Mouse (Mus musculus) heart, postnatal 25 days (tissue): ENCODE measurements around the gene Pitpnm3. TPM values are rescaled to one million over a fixed set of nuclear protein-coding genes. Genes with fewer than 3 reads are reported as not detected.

Experiments used
- DNase-seq: peaks from one replicate; pipeline ENCODE4 v3.0.0; 2022; ENCODE audit warnings: low spot score
- intact Hi-C: fragments of 180-260 bp; cut with DNase I; formaldehyde crosslinking; loops from one replicate; pipeline ENCODE4 v1.15.1; 2025
- total RNA-seq, 2 experiments: library from RNA; stranded (reverse); gene quantifications; 2 replicates each; pipeline ENCODE4 v1.2.3; 2021

The Pitpnm3 gene
- total RNA-seq, 2 experiments from 2014 or later = 1.6 to 1.8 TPM

DNA sequence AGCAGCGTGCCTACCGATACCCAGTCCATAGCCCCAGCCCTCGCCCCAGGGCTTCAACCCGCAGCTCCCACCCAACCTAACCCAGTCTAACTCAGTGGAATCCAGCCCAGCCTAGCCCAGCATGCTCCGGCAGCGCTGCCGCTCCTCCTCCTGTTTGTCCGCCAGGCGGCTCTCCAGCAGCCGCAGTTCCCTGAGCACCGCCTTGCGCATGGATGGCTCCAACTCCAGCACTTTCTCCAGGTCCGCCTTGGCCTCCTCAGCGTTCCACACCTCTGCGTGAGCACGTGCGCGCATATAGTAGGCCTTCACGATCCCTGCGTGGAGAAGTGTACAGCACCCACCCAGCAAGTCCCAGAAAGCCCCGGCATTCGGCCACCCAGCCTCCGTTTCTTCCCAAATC is 106.4 kb downstream of the Pitpnm3 start:
- intact Hi-C loops = loop anchor here (10.0 kb wide), 1 partner anchor 164 kb away; no protein-coding TSS in a partner anchor

DNA sequence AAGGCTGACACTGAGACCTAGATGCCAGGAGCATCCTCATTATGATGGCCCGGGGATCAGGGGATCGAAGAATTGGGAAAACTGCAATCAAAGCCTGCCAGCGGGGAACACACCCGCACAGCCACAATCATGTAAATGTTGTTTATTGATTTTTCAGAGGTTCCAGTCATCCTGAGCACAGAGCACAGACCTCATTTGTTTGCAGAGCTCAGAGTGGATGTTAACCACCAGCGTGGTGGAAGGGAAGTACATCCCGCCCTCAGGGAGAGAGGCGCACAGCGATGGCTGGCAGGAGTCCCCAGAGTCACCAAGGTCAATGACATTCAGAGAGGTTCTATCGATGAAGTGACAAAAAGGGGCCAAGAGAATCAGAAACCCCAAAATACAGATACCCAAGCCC is 107.7 kb downstream of the Pitpnm3 start:
- DNase-seq = no peak
- intact Hi-C loops = loop anchor here (10.0 kb wide), 1 partner anchor 163 kb away; no protein-coding TSS in a partner anchor

More for the DNA sequence above, 106.4 kb downstream of the Pitpnm3 start:
- DNase-seq = no peak

DNA sequence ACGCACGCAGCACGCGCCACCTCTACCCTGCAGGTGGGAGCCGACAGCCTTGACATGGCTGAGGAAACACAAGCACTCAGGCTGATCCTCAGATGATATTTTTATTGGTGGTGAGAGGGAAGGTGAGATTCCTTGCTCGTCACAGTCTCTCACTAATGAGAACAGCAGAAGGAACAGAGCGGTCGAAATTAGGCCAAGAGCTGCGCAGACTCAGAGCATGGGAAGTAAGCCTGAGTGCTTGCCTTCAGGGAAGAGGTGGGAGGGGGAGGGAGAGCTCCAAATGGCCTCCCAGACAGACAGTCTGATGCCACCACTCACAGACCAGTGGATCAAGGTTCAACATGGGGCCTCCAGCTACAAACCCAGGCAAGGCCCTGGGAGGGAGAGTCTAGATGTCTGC is 109.1 kb downstream of the Pitpnm3 start:
- no peak for DNase-seq
- intact Hi-C loops = loop anchor here (10.0 kb wide), 1 partner anchor 162 kb away; no protein-coding TSS in a partner anchor

DNA sequence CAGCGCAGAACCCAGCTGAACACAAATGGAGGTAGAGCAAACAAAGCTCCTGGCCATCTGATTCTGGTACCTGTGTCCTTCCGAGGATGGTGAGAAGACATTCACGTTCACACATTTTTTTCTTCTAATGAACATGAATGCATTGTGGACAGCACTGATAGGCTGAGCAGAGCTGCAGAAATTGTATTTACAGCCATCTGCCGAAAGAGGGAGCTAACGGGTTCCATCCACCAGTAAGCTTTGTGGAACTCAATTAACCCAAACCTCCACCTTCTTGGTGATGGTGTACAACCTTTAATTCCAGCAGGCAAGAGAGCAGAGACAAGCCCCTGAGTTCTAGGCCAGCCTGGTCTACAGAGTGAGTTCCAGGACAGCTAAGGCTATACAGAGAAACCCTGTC is 109.7 kb downstream of the Pitpnm3 start:
- no peak for DNase-seq
- intact Hi-C loops = loop anchor here (2.0 to 10.0 kb wide), 2 partner anchors 161 to 681 kb away; no protein-coding TSS in a partner anchor

- intact Hi-C loops = loop anchor here (1.0 to 10.0 kb wide), 4 partner anchors 33 to 679 kb away; no protein-coding TSS in a partner anchor
- DNase-seq = no peak
Observed at GRCm38 (mm10) chr11:72024193-72024781, 111.3 kb downstream of the Pitpnm3 start.

GRCm38 (mm10) chr11:72023581-72023980 is 112.0 kb downstream of the Pitpnm3 start:
- intact Hi-C loops = loop anchor here (5.0 to 10.0 kb wide), 2 partner anchors 159 to 351 kb away; no protein-coding TSS in a partner anchor
- DNase-seq = no peak

GRCm38 (mm10) chr11:72022827-72023226 is 112.8 kb downstream of the Pitpnm3 start:
- no peak for DNase-seq
- intact Hi-C loops = loop anchor here (5.0 to 10.0 kb wide), 2 partner anchors 158 to 351 kb away; no protein-coding TSS in a partner anchor

DNA sequence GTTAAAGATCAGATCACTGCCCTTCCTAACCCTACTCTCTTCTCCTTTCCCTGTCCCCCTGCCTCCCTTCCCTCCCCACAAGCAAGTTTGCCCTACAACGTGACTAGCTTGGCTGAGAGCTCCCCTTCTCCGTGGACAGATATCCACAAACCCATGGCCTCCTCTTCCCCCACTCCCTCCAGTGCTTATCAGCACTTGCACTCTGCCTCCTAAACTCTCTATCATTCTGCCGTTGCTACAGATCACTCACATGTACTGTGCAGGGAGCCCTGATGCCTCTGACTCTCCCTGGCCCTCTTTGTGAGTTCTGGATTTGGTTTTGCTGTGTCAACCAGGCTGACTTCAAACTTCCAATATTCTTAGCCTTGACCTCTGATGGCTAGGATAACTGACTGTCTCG is 114.6 kb downstream of the Pitpnm3 start:
- DNase-seq = no peak
- intact Hi-C loops = loop anchor here (5.0 to 10.0 kb wide), 2 partner anchors 156 to 349 kb away; no protein-coding TSS in a partner anchor

GRCm38 (mm10) chr11:72017253-72017601 is 118.4 kb downstream of the Pitpnm3 start:
- intact Hi-C loops = no loop called here

GRCm38 (mm10) chr11:72016518-72017252 is 118.9 kb downstream of the Pitpnm3 start:
- no peak for DNase-seq
- intact Hi-C loops = no loop called here

More at GRCm38 (mm10) chr11:72017253-72017601, 118.4 kb downstream of the Pitpnm3 start:
- DNase-seq = no peak

- intact Hi-C loops = no loop called here
- no peak for DNase-seq
Observed at GRCm38 (mm10) chr11:72014674-72015073, 120.9 kb downstream of the Pitpnm3 start.

DNA sequence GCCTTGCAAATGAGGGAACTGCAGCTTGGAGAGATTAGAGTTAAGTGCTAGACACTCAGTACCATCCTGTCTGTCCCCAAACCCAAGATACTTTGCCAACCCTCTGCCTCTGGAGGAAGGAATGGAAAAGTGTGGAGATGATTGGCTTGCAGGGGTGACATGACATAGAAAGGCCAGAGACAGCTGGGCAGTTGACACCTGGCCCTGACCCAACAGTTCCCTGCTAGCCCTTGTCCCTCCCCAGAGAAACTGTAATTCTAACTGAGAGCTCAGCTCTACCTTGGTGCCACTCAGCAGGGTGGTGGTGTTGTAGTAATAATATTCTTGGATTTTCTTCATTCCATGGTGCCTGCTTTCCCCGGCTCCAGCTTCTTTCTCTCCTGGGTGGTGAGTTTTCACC is 123.6 kb downstream of the Pitpnm3 start:
- intact Hi-C loops = no loop called here
- no peak for DNase-seq

DNA sequence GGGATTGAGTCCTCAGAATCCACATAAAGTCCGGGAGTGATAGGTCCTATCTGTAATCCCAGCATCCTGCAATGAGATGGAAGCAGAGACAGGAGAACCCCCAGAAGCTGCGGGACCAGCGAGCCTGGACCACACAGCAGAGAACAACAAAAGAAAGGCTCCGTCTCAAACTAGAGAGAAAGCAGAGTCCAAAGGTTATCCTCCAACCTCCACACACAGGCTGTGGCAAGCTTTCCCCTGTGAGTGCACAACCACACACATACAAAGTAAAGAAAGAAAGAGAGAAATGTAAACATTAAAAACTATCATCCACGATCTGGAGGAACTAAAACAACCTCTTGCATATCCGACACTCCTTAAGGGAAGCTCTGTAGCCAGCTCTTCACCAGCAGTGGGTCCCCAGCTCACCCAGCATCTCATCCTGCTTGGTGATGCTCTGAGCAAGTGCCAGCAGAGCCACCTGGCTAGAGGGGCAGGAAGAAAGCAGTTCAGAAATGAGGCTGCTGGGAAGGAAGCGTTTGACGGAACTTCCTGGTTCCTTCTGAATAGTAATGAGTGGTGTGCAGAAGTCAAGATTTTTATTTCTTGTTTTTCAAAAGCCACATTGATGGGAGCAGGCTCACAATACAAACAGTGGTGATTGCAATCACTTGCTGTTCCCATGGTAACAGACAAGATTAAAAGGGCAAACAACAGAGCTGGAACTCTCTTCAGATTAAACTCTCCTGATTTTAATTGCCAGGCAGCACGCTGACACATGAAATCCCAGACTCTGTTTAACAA is 124.4 kb downstream of the Pitpnm3 start:
- intact Hi-C loops = no loop called here

DNA sequence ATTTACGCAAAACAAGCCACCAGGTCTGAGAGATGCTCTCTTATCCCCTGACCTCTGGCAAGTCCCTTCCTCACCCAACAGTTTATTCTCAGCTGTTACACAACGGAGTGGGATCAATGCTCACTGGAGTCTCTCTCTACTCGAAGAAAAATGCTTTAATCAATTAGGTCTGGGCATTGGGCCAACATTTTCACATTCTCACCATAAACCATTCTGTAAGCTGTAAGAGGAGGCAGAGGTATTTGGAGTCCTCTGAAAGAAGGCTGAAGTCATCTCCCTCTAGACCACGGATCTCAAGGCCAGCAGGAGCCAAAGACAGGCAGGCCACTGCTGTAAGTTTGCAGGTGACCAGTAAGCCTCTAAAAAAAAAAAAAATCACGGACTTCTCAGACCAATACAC is 125.2 kb downstream of the Pitpnm3 start:
- DNase-seq = no peak
- intact Hi-C loops = no loop called here

More for the DNA sequence above, 124.4 kb downstream of the Pitpnm3 start:
- no peak for DNase-seq

DNA sequence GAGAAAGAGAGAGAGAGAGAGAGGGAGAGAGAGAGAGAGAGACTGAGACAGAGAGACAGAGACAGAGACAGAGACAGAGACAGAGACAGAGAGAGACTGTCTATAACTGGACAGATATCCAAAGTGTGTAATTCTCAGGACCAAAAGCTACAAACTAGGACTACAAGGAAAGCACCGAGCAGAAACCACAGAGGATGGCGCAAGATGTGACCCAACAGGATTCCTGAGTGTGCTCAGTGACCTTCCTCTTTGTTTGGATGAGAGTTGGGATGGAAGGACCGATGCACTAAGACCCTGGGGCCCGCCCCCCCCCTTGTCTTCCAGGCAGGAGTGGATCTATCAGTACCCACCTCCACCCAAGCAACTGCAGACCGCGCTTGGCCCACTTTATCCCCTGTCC is 130.0 kb downstream of the Pitpnm3 start:
- intact Hi-C loops = no loop called here
- DNase-seq = no peak

DNA sequence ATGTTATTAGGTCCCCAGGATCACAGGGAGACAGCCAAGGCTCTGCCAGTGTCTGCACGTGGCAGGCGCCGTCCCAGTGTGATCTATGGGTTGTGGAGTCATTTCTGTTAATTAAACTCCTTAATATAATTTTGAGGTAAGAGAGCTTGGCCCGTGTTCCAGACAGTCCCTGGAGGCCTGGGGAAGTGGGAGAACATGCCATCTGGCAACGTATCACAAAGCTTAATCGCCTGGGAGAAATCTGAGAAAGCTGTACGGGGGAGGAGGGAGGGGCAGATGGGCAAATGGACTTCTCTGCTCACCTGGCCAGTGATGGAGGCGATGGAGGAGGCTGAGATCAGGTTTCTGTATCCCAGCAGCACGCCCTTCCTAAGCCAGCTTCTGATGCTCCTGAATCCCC is 132.4 kb downstream of the Pitpnm3 start:
- DNase-seq = no peak
- intact Hi-C loops = no loop called here

- intact Hi-C loops = no loop called here
- no peak for DNase-seq
Observed at GRCm38 (mm10) chr11:72002138-72002853, 133.3 kb downstream of the Pitpnm3 start.

DNA sequence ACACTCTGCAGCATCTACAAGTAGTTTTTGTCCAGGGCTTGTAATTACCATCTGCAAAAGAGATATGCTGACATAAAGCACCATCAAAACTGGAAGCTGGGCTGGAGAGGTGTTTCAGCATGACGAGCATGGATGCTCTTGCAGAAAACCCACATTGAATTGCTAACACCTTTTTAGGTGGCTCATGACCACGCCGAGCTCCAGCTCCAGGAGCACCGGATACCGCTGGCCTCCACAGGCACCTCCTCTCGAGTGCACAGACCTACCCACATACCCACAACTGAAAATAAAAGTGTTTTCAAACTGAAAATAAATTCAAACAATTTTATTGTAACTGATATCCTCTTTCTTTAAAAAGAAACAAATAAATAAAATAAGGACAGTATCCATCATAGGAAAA is 135.4 kb downstream of the Pitpnm3 start:
- intact Hi-C loops = no loop called here
- DNase-seq = no peak
